Mouse (Mus musculus) embryonic facial prominence, embryonic 13.5 days (tissue): Measurements from ENCODE around the gene Klk9. TPM values are rescaled to one million over a fixed set of nuclear protein-coding genes. Genes with fewer than 3 reads are reported as not detected.

Experiments
- ATAC-seq: fragments of 200-750 bp; cut with Nextera tagmentation; 2 replicates; pipeline ENCODE4 v1.8.0; 2017; ENCODE audit warnings: low read depth; ENCODE audit not compliant: insufficient number of reproducible peaks, insufficient read depth, low FRiP score, low TSS enrichment
- H3K27ac ChIP-seq: fragments of 300-500 bp; sonication (generic); 2 replicates; pipeline ENCODE4 v1.5.1; 2015; ENCODE audit warnings: moderate library complexity, mild to moderate bottlenecking, inconsistent platforms
- H3K27me3 ChIP-seq: fragments of 300-500 bp; sonication (generic); 2 replicates; pipeline ENCODE4 v1.6.1; 2015; ENCODE audit warnings: mild to moderate bottlenecking, inconsistent platforms
- H3K36me3 ChIP-seq: fragments of 300-500 bp; sonication (generic); 2 replicates; pipeline ENCODE4 v1.6.1; 2015; ENCODE audit warnings: mild to moderate bottlenecking, inconsistent platforms
- H3K4me1 ChIP-seq: fragments of 300-500 bp; sonication (generic); 2 replicates; pipeline ENCODE4 v1.6.1; 2015; ENCODE audit warnings: inconsistent platforms
- H3K4me2 ChIP-seq: fragments of 300-500 bp; sonication (generic); 2 replicates; pipeline ENCODE4 v1.6.1; 2015; ENCODE audit warnings: moderate library complexity, mild to moderate bottlenecking, inconsistent platforms
- H3K4me3 ChIP-seq: fragments of 300-500 bp; sonication (generic); 2 replicates; pipeline ENCODE4 v1.5.1; 2015; ENCODE audit warnings: mild to moderate bottlenecking, inconsistent platforms
- H3K9ac ChIP-seq: fragments of 300-500 bp; sonication (generic); 2 replicates; pipeline ENCODE4 v1.6.1; 2015; ENCODE audit warnings: mild to moderate bottlenecking, inconsistent platforms
- H3K9me3 ChIP-seq: fragments of 300-500 bp; sonication (generic); 2 replicates; pipeline ENCODE4 v1.6.1; 2016; ENCODE audit warnings: inconsistent platforms
- WGBS: fragments of 180-500 bp; shearing (Covaris S2); methylation state at CpG from one replicate; pipeline ENCODE4 v1.1.7; 2015; ENCODE audit warnings: mixed read lengths; 5-methylcytosine and 5-hydroxymethylcytosine counted together
- polyA plus RNA-seq: library from polyadenylated mRNA; unstranded; fragments of >200 nt; fragmentation: Nextera tagmentation; extraction: Ambion mirVana; gene quantifications from 2 replicates; pipeline ENCODE4 v1.2.1, GENCODE M21; 2015

Gene Klk9
- polyA plus RNA-seq, 1 experiment from 2014 or later = 0.46 TPM

GRCm38 (mm10) chr7:43776506-43776905 is 15.2 kb upstream of the Klk9 start:
- no peak overlapping the region for H3K9ac ChIP-seq
- no peak overlapping the region for H3K27ac ChIP-seq
- no peak overlapping the region for H3K4me2 ChIP-seq
- WGBS = 78% methylated on average over 5 of the region's 5 CpGs
- no peak overlapping the region for H3K4me3 ChIP-seq
- no peaks in the 10 kb centered on the region for H3K27me3 ChIP-seq
- no peaks in the 10 kb centered on the region for H3K36me3 ChIP-seq
- H3K9me3 ChIP-seq = no peaks in the 10 kb centered on the region
- H3K4me1 ChIP-seq = 0 out of 2 replicates have a peak, but pooled peaks cover 6% of the 10 kb centered on the region
- no peak for ATAC-seq

DNA sequence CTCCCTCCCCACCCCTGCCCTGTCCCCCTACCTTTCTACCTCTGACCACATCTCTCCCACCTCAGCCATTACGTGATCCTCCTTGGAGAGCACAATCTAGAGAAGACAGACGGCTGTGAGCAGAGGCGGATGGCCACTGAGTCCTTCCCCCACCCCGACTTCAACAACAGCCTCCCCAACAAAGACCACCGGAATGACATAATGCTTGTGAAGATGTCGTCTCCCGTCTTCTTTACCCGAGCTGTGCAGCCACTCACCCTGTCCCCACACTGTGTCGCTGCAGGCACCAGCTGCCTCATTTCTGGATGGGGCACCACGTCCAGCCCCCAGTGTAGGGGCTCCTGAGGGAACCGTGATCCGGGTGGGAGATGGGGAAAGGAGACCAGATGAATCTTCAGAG is 14.3 kb upstream of the Klk9 start:
- Histone ChIP-seq H3K9ac (no peak overlapping the region), H3K27ac (no peak overlapping the region), H3K36me3 (no peaks in the 10 kb centered on the region), H3K4me2 (no peak overlapping the region), H3K27me3 (no peaks in the 10 kb centered on the region), H3K9me3 (no peaks in the 10 kb centered on the region), H3K4me1 (peaks cover 9% of the 10 kb centered on the region; the same call in 1 of the 2 replicates), H3K4me3 (no peak overlapping the region)
- no peak for ATAC-seq
- WGBS = 86% methylated on average over 12 of the region's 12 CpGs

- no peak for ATAC-seq
- no peak overlapping the region for H3K4me3 ChIP-seq
- WGBS = 84% methylated on average over 10 of the region's 10 CpGs
These were observed 13.3 kb upstream of the Klk9 start for GRCm38 (mm10) chr7:43778176-43778970.

GRCm38 (mm10) chr7:43780241-43780640 is 11.4 kb upstream of the Klk9 start:
- no peak overlapping the region for H3K27ac ChIP-seq
- H3K4me3 ChIP-seq = no peak overlapping the region
- peaks cover 15% of the 10 kb centered on the region for H3K4me1 ChIP-seq
- no peak overlapping the region for H3K9ac ChIP-seq
- no peak overlapping the region for H3K4me2 ChIP-seq
- no peaks in the 10 kb centered on the region for H3K9me3 ChIP-seq
- peaks cover 12% of the 10 kb centered on the region for H3K27me3 ChIP-seq
- WGBS = 44% methylated on average over 6 of the region's 6 CpGs
- no peak for ATAC-seq
- no peaks in the 10 kb centered on the region for H3K36me3 ChIP-seq

More at GRCm38 (mm10) chr7:43778176-43778970, 13.3 kb upstream of the Klk9 start:
- Histone ChIP-seq H3K36me3 (no peaks in the 10 kb centered on the region), H3K27me3 (peaks cover 8% of the 10 kb centered on the region), H3K27ac (no peak overlapping the region), H3K4me2 (no peak overlapping the region), H3K9ac (no peak overlapping the region), H3K9me3 (no peaks in the 10 kb centered on the region), H3K4me1 (peaks cover 15% of the 10 kb centered on the region)

GRCm38 (mm10) chr7:43780746-43781145 is 10.9 kb upstream of the Klk9 start, which contains the start of gene Klk10:
Klk10 (plus strand) TSS chr7:43781035.
- Histone ChIP-seq H3K4me3 (no peak within 1 kb of the TSS), H3K9me3 (no peaks in the 10 kb centered on the region), H3K27me3 (peaks cover 12% of the 10 kb centered on the region), H3K27ac (no peak within 1 kb of the TSS), H3K4me2 (no peak within 1 kb of the TSS), H3K36me3 (no peaks in the 10 kb centered on the region), H3K4me1 (peaks cover 15% of the 10 kb centered on the region), H3K9ac (no peak within 1 kb of the TSS)
- ATAC-seq = no peak
- WGBS = 36% methylated on average over 5 of the region's 5 CpGs

- 85% methylated on average over 11 of the region's 11 CpGs for WGBS
- Histone ChIP-seq H3K4me1 (peaks cover 15% of the 10 kb centered on the region), H3K36me3 (no peaks in the 10 kb centered on the region), H3K9ac (no peak overlapping the region), H3K4me3 (no peak overlapping the region), H3K9me3 (no peaks in the 10 kb centered on the region), H3K27ac (no peak overlapping the region), H3K4me2 (no peak overlapping the region), H3K27me3 (peaks cover 12% of the 10 kb centered on the region)
- ATAC-seq = no peak
These were observed 10.2 kb upstream of the Klk9 start for GRCm38 (mm10) chr7:43781541-43781940.

GRCm38 (mm10) chr7:43782275-43783265 is 9.1 kb upstream of the Klk9 start:
- H3K27ac ChIP-seq = no peak overlapping the region
- no peaks in the 10 kb centered on the region for H3K9me3 ChIP-seq
- peaks cover 15% of the 10 kb centered on the region for H3K4me1 ChIP-seq
- peaks cover 12% of the 10 kb centered on the region for H3K27me3 ChIP-seq
- H3K4me3 ChIP-seq = peak overlapping the region; percentile 33
- H3K9ac ChIP-seq = peak overlapping the region; percentile 57; the same call in 1 of the 2 replicates
- H3K4me2 ChIP-seq = peak overlapping the region; percentile 65
- no peaks in the 10 kb centered on the region for H3K36me3 ChIP-seq
- WGBS = 8% methylated on average over 36 of the region's 36 CpGs
- ATAC-seq = 0 out of 2 replicates have a peak, but pooled peaks have one; percentile 49

DNA sequence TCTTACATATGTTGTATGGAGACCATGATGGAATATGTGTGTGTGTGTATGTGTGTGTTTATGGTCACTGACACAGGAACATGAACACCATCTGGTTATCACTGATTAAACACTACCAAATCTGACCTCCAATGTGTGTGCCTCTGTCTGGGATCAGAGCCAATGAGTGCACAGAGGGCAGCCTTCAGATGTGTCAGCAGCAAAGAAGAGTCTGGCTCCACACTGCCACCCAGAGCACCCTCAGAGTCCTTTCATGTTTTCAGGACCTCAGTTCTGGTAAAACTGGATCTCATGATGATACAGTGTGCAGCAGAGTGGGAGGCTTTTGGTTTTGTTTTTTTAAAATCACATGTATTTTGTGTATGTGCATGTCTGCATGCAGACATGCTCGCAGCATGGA is 6.4 kb upstream of the Klk9 start:
- Histone ChIP-seq H3K27ac (no peak overlapping the region), H3K9me3 (no peaks in the 10 kb centered on the region), H3K4me2 (no peak overlapping the region), H3K4me3 (no peak overlapping the region), H3K4me1 (peaks cover 15% of the 10 kb centered on the region), H3K27me3 (peaks cover 12% of the 10 kb centered on the region), H3K36me3 (no peaks in the 10 kb centered on the region), H3K9ac (no peak overlapping the region)
- no peak for ATAC-seq
- 76% methylated on average over 1 of the region's 1 CpGs for WGBS

GRCm38 (mm10) chr7:43788096-43788495 is 3.6 kb upstream of the Klk9 start:
- H3K4me3 ChIP-seq = no peak overlapping the region
- WGBS = 69% methylated on average over 3 of the region's 3 CpGs
- H3K4me1 ChIP-seq = no peaks in the 10 kb centered on the region
- H3K36me3 ChIP-seq = no peaks in the 10 kb centered on the region
- H3K27me3 ChIP-seq = peaks cover 6% of the 10 kb centered on the region
- no peak overlapping the region for H3K4me2 ChIP-seq
- no peak overlapping the region for H3K9ac ChIP-seq
- no peak overlapping the region for H3K27ac ChIP-seq
- ATAC-seq = no peak
- no peaks in the 10 kb centered on the region for H3K9me3 ChIP-seq

- Histone ChIP-seq H3K27me3 (no peaks in the 10 kb centered on the region), H3K9me3 (no peaks in the 10 kb centered on the region), H3K27ac (no peak overlapping the region), H3K4me3 (no peak overlapping the region), H3K4me2 (no peak overlapping the region), H3K9ac (no peak overlapping the region), H3K36me3 (no peaks in the 10 kb centered on the region), H3K4me1 (no peaks in the 10 kb centered on the region)
- ATAC-seq = no peak
- WGBS = 73% methylated on average over 2 of the region's 2 CpGs
These were observed 2.4 kb upstream of the Klk9 start for GRCm38 (mm10) chr7:43789295-43789694.

- Histone ChIP-seq H3K9me3 (no peaks in the 10 kb centered on the region), H3K9ac (peak overlapping the region; percentile 64), H3K4me2 (peak overlapping the region; percentile 82), H3K4me1 (peaks cover 22% of the 10 kb centered on the region), H3K4me3 (peak overlapping the region; percentile 52), H3K36me3 (no peaks in the 10 kb centered on the region), H3K27me3 (peaks cover 33% of the 10 kb centered on the region), H3K27ac (no peak overlapping the region)
- no peak for ATAC-seq
- 8% methylated on average over 8 of the region's 8 CpGs for WGBS
These were observed 4.7 kb downstream of the Klk9 start for GRCm38 (mm10) chr7:43796355-43796754.
